Mouse (Mus musculus) liver, embryonic 13.5 days (tissue): ENCODE results near the gene Slc9a1. TPM values are rescaled to one million over a fixed set of nuclear protein-coding genes. Genes with fewer than 3 reads are reported as not detected.
A peak's percentile ranks its signal among the peaks of the same experiment; 100 is the strongest.

Source experiments
- ATAC-seq: fragments of 200-750 bp; cut with Nextera tagmentation; 2 replicates; pipeline ENCODE4 v1.8.0; 2017; ENCODE audit warnings: low read depth, mild to moderate bottlenecking, moderate number of reproducible peaks, moderate library complexity
- DNase-seq: peaks from one replicate; pipeline ENCODE4 v3.0.0; 2022
- H3K27ac ChIP-seq: fragments of 300-500 bp; sonication (generic); 2 replicates; pipeline ENCODE4 v1.5.1; 2015; ENCODE audit warnings: moderate library complexity, mild to moderate bottlenecking, inconsistent platforms
- H3K27me3 ChIP-seq: fragments of 300-500 bp; sonication (generic); 2 replicates; pipeline ENCODE4 v1.6.1; 2015; ENCODE audit warnings: mild to moderate bottlenecking, inconsistent platforms
- H3K36me3 ChIP-seq: fragments of 300-500 bp; sonication (generic); 2 replicates; pipeline ENCODE4 v1.6.1; 2015; ENCODE audit warnings: mild to moderate bottlenecking, inconsistent platforms
- H3K4me1 ChIP-seq: fragments of 300-500 bp; sonication (generic); replicated peaks from 2 replicates; pipeline ENCODE4 v1.6.1; 2015; ENCODE audit warnings: inconsistent platforms
- H3K4me2 ChIP-seq: fragments of 300-500 bp; sonication (generic); 2 replicates; pipeline ENCODE4 v1.6.1; 2015; ENCODE audit warnings: inconsistent platforms, mild to moderate bottlenecking, moderate library complexity
- H3K4me3 ChIP-seq: fragments of 300-500 bp; sonication (generic); replicated peaks from 2 replicates; pipeline ENCODE4 v1.5.1; 2015; ENCODE audit warnings: mild to moderate bottlenecking, inconsistent platforms
- H3K9ac ChIP-seq: fragments of 300-500 bp; sonication (generic); 2 replicates; pipeline ENCODE4 v1.6.1; 2015; ENCODE audit warnings: mild to moderate bottlenecking, inconsistent platforms
- H3K9me3 ChIP-seq: fragments of 300-500 bp; sonication (generic); replicated peaks from 2 replicates; pipeline ENCODE4 v1.6.1; 2016; ENCODE audit warnings: inconsistent platforms
- WGBS: fragments of 180-500 bp; shearing (Covaris S2); methylation state at CpG from one replicate; pipeline ENCODE4 v1.1.7; 2015; ENCODE audit not compliant: insufficient replicate concordance; 5-methylcytosine and 5-hydroxymethylcytosine counted together
- polyA plus RNA-seq: library from polyadenylated mRNA; unstranded; fragments of >200 nt; fragmentation: Nextera tagmentation; extraction: Ambion mirVana; gene quantifications from 2 replicates; pipeline ENCODE4 v1.2.1, GENCODE M21; 2015

Slc9a1 gene
- polyA plus RNA-seq, 1 experiment from 2014 or later = 2.7 TPM

GRCm38 (mm10) chr4:133404256-133404655 is 34.8 kb downstream of the Slc9a1 start:
- no peaks in the 10 kb centered on the region for H3K9me3 ChIP-seq
- no peak for ATAC-seq
- H3K36me3 ChIP-seq = peaks cover 11% of the 10 kb centered on the region
- no peak overlapping the region for H3K9ac ChIP-seq
- H3K4me1 ChIP-seq = peaks cover 70% of the 10 kb centered on the region
- H3K27me3 ChIP-seq = no peaks in the 10 kb centered on the region
- no peak overlapping the region for H3K27ac ChIP-seq
- DNase-seq = no peak
- no peak overlapping the region for H3K4me3 ChIP-seq
- no peak overlapping the region for H3K4me2 ChIP-seq
- WGBS = 73% methylated on average over 5 of the region's 5 CpGs

- Histone ChIP-seq H3K36me3 (peaks cover 11% of the 10 kb centered on the region), H3K9ac (no peak overlapping the region), H3K27ac (peak overlapping the region; percentile 10; the same call in 1 of the 2 replicates), H3K9me3 (no peaks in the 10 kb centered on the region), H3K4me1 (peaks cover 68% of the 10 kb centered on the region), H3K27me3 (no peaks in the 10 kb centered on the region), H3K4me2 (no peak overlapping the region), H3K4me3 (no peak overlapping the region)
- ATAC-seq = no peak
- no peak for DNase-seq
- WGBS = 63% methylated on average over 8 of the region's 8 CpGs
These were observed 37.0 kb downstream of the Slc9a1 start for GRCm38 (mm10) chr4:133406313-133407056.

GRCm38 (mm10) chr4:133407114-133407787 is 37.7 kb downstream of the Slc9a1 start:
- Histone ChIP-seq H3K27ac (peak overlapping the region; percentile 10; the same call in 1 of the 2 replicates), H3K4me1 (peaks cover 68% of the 10 kb centered on the region), H3K9ac (no peak overlapping the region), H3K4me3 (no peak overlapping the region), H3K9me3 (no peaks in the 10 kb centered on the region), H3K4me2 (no peak overlapping the region), H3K27me3 (no peaks in the 10 kb centered on the region), H3K36me3 (peaks cover 18% of the 10 kb centered on the region)
- DNase-seq (no peak), ATAC-seq (no peak)
- 71% methylated on average over 6 of the region's 6 CpGs for WGBS

GRCm38 (mm10) chr4:133408006-133408405 is 38.5 kb downstream of the Slc9a1 start:
- H3K27ac ChIP-seq = no peak overlapping the region
- H3K27me3 ChIP-seq = no peaks in the 10 kb centered on the region
- H3K36me3 ChIP-seq = peaks cover 21% of the 10 kb centered on the region
- ATAC-seq (no peak), DNase-seq (no peak)
- H3K9ac ChIP-seq = peak overlapping the region; percentile 15; the same call in 1 of the 2 replicates
- H3K4me1 ChIP-seq = peaks cover 69% of the 10 kb centered on the region
- no peaks in the 10 kb centered on the region for H3K9me3 ChIP-seq
- H3K4me2 ChIP-seq = no peak overlapping the region
- WGBS = 78% methylated on average over 7 of the region's 7 CpGs
- no peak overlapping the region for H3K4me3 ChIP-seq

GRCm38 (mm10) chr4:133410994-133411393 is 41.5 kb downstream of the Slc9a1 start:
- H3K4me1 ChIP-seq = peaks cover 83% of the 10 kb centered on the region
- no peak overlapping the region for H3K27ac ChIP-seq
- H3K4me3 ChIP-seq = no peak overlapping the region
- H3K4me2 ChIP-seq = no peak overlapping the region
- ATAC-seq (no peak), DNase-seq (no peak)
- peaks cover 32% of the 10 kb centered on the region for H3K36me3 ChIP-seq
- no peaks in the 10 kb centered on the region for H3K9me3 ChIP-seq
- 87% methylated on average over 14 of the region's 14 CpGs for WGBS
- no peaks in the 10 kb centered on the region for H3K27me3 ChIP-seq
- H3K9ac ChIP-seq = no peak overlapping the region

GRCm38 (mm10) chr4:133412096-133412495 is 42.6 kb downstream of the Slc9a1 start:
- DNase-seq (no peak), ATAC-seq (no peak)
- peak overlapping the region; percentile 81 for H3K27ac ChIP-seq
- peaks cover 42% of the 10 kb centered on the region for H3K36me3 ChIP-seq
- H3K9ac ChIP-seq = no peak overlapping the region
- no peaks in the 10 kb centered on the region for H3K27me3 ChIP-seq
- H3K4me3 ChIP-seq = no peak overlapping the region
- no peak overlapping the region for H3K4me2 ChIP-seq
- 82% methylated on average over 14 of the region's 14 CpGs for WGBS
- H3K4me1 ChIP-seq = peaks cover 74% of the 10 kb centered on the region
- H3K9me3 ChIP-seq = no peaks in the 10 kb centered on the region

- H3K4me2 ChIP-seq = peak overlapping the region; percentile 25
- DNase-seq = peak; percentile 74
- H3K9ac ChIP-seq = peak overlapping the region; percentile 27; the same call in 1 of the 2 replicates
- no peaks in the 10 kb centered on the region for H3K9me3 ChIP-seq
- ATAC-seq = peak; percentile 91
- no peak overlapping the region; the same call in 1 of the 2 replicates for H3K4me3 ChIP-seq
- 17% methylated on average over 16 of the region's 16 CpGs for WGBS
- H3K36me3 ChIP-seq = peaks cover 50% of the 10 kb centered on the region
- peak overlapping the region; percentile 81 for H3K27ac ChIP-seq
- H3K27me3 ChIP-seq = no peaks in the 10 kb centered on the region
- peaks cover 66% of the 10 kb centered on the region for H3K4me1 ChIP-seq
These were observed 43.4 kb downstream of the Slc9a1 start for GRCm38 (mm10) chr4:133412575-133413540.

- no peak for DNase-seq
- H3K9me3 ChIP-seq = no peaks in the 10 kb centered on the region
- no peak overlapping the region; the same call in 1 of the 2 replicates for H3K4me3 ChIP-seq
- no peaks in the 10 kb centered on the region for H3K27me3 ChIP-seq
- no peak for ATAC-seq
- 70% methylated on average over 7 of the region's 7 CpGs for WGBS
- peaks cover 57% of the 10 kb centered on the region for H3K36me3 ChIP-seq
- H3K9ac ChIP-seq = peak overlapping the region; percentile 27; the same call in 1 of the 2 replicates
- H3K4me1 ChIP-seq = peaks cover 62% of the 10 kb centered on the region
- peak overlapping the region; percentile 81 for H3K27ac ChIP-seq
- peak overlapping the region; percentile 25 for H3K4me2 ChIP-seq
These were observed 44.1 kb downstream of the Slc9a1 start for GRCm38 (mm10) chr4:133413617-133414016.

GRCm38 (mm10) chr4:133414920-133415319 is 45.4 kb downstream of the Slc9a1 start:
- H3K27me3 ChIP-seq = no peaks in the 10 kb centered on the region
- H3K4me1 ChIP-seq = peaks cover 59% of the 10 kb centered on the region
- no peaks in the 10 kb centered on the region for H3K9me3 ChIP-seq
- no peak overlapping the region for H3K4me2 ChIP-seq
- no peak overlapping the region for H3K9ac ChIP-seq
- ATAC-seq = no peak
- WGBS = 56% methylated on average over 4 of the region's 4 CpGs
- DNase-seq = no peak
- no peak overlapping the region for H3K27ac ChIP-seq
- peaks cover 61% of the 10 kb centered on the region for H3K36me3 ChIP-seq
- H3K4me3 ChIP-seq = no peak overlapping the region

GRCm38 (mm10) chr4:133419312-133420004 is 50.0 kb downstream of the Slc9a1 start:
- no peaks in the 10 kb centered on the region for H3K9me3 ChIP-seq
- 52% methylated on average over 14 of the region's 14 CpGs for WGBS
- H3K27me3 ChIP-seq = no peaks in the 10 kb centered on the region
- H3K4me3 ChIP-seq = no peak overlapping the region
- no peak overlapping the region for H3K27ac ChIP-seq
- ATAC-seq (0 out of 2 replicates have a peak, but pooled peaks have one; percentile 31), DNase-seq (peak; percentile 45)
- no peak overlapping the region for H3K9ac ChIP-seq
- peaks cover 72% of the 10 kb centered on the region for H3K36me3 ChIP-seq
- no peak overlapping the region for H3K4me2 ChIP-seq
- peaks cover 19% of the 10 kb centered on the region for H3K4me1 ChIP-seq
